Mouse (Mus musculus): ENCODE data around the gene Gpt2. TPM values are rescaled to one million over a fixed set of nuclear protein-coding genes. Genes with fewer than 3 reads are reported as not detected.

Gpt2 gene
- total RNA-seq, 2 experiments from 2014 or later, result 50.3 to 70.2 TPM

DNA sequence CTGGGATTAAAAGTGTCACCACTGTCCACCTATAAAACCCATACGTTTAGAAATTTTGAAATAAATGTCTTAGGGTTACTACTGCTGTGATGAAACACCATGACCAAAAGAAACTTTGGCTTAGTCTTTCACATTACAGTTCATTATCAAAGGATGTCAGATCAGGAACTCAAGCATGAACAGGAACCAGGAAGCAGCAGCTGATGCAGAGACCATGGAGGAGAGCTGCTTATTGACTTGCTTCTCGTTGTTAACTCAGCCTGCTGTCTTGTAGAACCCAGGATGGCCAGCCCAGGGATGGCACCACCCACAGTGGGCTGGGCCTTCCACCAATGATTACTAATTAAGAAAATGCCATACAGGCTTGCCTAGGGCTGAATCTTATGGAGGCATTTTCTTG is 67.6 kb downstream of the Gpt2 start:
- no peak for DNase-seq (ENCODE audit: low spot score in 2 of 2)
- intact Hi-C loops (cut with DNase I), result no loop called here

GRCm38 (mm10) chr8:85563336-85563735 is 71.0 kb downstream of the Gpt2 start:
- intact Hi-C loops (cut with DNase I), result no loop called here
- DNase-seq (ENCODE audit: low spot score in 2 of 2), result no peak

GRCm38 (mm10) chr8:85565186-85565585 is 72.8 kb downstream of the Gpt2 start:
- intact Hi-C loops (cut with DNase I), result no loop called here
- no peak for DNase-seq (ENCODE audit: low spot score in 2 of 2)

GRCm38 (mm10) chr8:85567801-85568200 is 75.4 kb downstream of the Gpt2 start:
- DNase-seq (ENCODE audit: low spot score in 2 of 2), result no peak
- intact Hi-C loops (cut with DNase I), result no loop called here

GRCm38 (mm10) chr8:85570466-85570865 is 78.1 kb downstream of the Gpt2 start:
- intact Hi-C loops (cut with DNase I), result no loop called here
- DNase-seq (ENCODE audit: low spot score in 2 of 2), result no peak

DNA sequence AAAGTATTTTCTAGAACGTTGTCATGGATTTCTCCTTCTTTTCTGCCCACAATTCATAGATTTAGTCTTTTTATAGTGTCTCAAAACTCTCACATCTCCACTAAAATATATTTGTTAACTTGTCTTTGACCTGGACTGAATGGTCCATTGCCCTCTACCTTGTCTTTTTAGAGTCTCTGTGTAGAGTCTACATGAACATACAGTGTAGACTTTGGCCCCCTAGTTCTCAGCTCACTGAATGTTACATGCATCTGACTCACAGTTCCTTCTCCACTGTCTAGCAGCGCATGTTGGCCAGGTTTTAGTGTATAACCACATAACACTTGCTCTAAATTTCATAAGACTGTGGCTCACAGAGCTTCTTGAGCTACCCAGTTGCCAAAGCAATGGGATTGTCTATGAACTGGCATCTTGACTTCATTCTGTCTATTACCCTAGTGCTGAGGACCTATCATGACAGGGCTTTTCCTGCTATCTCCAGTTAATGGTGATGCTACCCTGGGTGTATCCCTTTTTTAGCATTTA is 81.7 kb downstream of the Gpt2 start:
- intact Hi-C loops (cut with DNase I), result no loop called here
- DNase-seq (ENCODE audit: low spot score in 2 of 2), result peak in 1 of 2 experiments; percentile 21

Other genes starting within 250 kb of the Gpt2 start
- 10 to 100 TPM; 33.2 TPM for gene Orc6, start 192.9 kb upstream of the Gpt2 start, total RNA-seq (2021)
- 100 to 1,000 TPM; 142 to 149 TPM for gene Vps35, start 192.8 kb upstream of the Gpt2 start, total RNA-seq (2021)
- 1 to 10 TPM; 1.9 to 3.5 TPM for gene Mylk3, start 106.2 kb upstream of the Gpt2 start, total RNA-seq (2021)
- gene 4921524J17Rik, start 59.7 kb upstream of the Gpt2 start, total RNA-seq (2021), result 10 to 100 TPM; 14.9 to 17.6 TPM
- gene Dnaja2, start 62.8 kb downstream of the Gpt2 start, total RNA-seq (2021), result 100 to 1,000 TPM; 198 to 202 TPM
- 10 to 100 TPM; 91.7 to 93.6 TPM for gene Neto2, start 208.3 kb downstream of the Gpt2 start, total RNA-seq (2021)